Mouse (Mus musculus) hindlimb bud, embryonic 11.5 days (tissue): ENCODE data around the gene Khk.
A peak's percentile ranks its signal among the peaks of the same experiment; 100 is the strongest.

ENCODE experiments used
- DNase-seq: peaks from one replicate; pipeline ENCODE4 v3.0.0-alpha.2; 2012; ENCODE audit warnings: low read depth, low spot score; ENCODE audit errors: extremely low spot score

Gene Khk

DNA sequence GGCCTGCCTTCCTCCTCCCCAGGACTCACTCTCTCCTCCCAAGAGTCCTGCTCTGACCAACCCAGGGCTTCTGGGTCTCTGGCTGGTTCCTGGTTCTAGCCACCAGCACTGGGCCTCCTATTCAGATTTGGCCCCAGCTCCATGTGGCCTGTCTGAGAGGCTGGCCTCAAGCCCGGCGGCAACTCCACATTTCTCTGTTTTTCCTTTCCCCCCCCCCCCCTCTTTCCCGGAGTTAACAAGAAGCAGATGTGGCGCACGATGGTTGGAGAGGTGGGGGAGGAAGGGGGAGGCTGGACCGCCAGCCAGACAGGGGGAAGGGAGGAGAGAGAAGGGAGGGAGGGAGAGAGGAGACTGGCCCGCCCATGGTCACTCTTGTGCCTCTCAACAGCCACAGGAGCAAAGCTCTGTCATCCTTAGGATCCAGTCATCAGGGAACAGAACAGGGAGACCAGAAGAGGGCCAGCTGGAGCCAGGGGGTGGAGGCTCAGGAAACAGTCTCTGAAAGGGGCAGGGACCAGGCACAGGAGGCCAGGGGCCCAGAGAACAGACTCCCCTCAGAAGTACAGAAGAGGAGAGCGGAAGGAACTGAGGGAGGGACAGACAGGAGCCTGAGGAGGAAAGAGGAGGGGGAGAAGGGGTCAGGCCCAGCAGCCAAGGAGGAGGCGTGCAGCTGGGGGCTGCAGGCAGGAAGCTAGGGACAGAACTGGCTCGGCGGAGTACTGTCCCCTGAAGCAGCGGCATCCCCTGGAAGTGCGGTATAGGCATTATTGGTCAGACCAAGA, 8.0 kb upstream of the Khk start, which contains the start of gene Emilin1:
Emilin1 (plus strand) TSS at position 343 of the 782 bp plus-strand sequence.
- peak; percentile 85 for DNase-seq

DNA sequence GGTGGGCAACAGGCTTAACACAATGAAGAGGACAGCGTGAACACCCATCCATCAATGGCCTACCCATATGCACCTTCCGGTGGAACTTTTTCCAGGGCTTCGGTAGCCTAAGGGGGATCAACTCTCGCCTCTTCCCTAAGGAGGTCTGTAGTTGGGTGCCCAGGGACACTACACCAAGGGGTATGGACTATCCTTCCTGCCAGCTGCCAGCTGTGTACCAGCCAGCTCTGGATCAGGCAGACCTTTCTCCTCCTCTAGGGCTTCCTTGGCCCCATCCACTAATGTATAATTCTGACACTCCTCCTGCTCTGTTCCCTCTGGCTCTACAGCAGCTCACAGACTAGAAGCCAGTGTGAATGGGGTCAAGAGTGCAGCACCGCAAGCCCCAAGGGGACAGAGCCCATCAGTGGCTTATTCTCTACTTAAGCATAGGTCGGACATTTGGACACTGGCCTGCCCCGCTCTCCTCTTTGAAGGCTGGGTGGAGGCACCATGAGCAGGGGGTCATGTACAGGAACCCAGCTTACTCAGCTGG, 7.1 kb upstream of the Khk start:
- no peak for DNase-seq

DNA sequence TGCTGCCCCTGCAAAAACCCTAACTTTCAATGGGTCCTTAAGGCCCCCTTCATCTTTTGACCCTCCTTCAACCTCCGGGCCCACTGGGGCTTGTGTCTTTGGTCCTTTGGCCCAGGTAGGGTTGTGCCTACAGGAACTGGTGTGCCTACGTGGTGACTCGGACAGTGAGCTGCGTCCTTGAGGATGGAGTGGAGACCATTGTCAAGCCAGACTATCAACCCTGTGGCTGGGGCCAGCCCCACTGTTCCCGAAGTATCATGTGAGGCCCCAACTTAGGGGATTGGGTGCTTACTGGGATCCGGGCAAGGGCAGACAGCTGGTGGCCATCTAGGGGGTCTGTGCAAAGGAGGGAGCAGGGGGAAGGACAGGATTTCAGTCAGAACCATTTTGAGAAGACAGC, 6.4 kb upstream of the Khk start:
- no peak for DNase-seq

DNA sequence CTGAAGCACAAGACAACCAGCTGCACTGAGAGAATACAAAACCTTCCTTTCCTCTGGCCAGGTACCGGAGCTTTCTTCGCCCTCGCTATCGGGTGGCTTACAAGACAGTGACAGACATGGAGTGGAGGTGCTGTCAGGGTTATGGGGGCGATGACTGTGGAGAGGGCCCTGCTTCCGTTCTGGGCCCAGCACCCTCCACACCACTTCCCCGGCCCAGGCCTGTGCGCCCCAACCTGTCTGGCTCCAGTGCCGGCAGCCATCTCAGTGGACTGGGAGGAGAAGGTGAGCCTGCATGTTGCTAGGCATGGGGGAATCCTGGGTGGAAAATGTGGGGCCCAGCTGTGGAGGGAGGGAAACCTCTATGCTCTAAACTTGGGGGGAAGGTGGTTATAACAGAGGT, 5.8 kb upstream of the Khk start:
- no peak for DNase-seq

DNA sequence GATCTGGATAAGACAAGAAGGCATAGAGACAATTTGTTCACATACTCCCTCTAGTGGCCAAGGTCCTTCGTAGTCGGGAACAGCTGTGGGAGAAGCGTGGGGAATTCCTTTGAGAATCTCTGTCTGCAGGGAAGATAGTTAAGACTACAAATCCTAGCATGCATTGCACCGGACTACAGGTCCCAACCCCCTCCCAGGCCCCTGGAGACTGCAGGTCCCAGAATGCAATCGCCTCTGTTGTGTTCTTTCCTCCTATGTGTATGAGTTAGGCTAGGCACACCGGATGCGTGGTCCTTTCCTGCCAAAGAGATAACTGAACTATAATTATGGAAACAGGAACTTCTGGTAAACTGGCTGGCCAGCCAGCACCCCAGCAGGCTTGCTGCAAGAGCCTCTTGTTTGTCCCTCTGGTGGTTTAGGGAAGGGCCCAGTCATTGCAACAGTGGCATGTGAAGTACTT, 5.2 kb upstream of the Khk start:
- peak; percentile 89 for DNase-seq

DNA sequence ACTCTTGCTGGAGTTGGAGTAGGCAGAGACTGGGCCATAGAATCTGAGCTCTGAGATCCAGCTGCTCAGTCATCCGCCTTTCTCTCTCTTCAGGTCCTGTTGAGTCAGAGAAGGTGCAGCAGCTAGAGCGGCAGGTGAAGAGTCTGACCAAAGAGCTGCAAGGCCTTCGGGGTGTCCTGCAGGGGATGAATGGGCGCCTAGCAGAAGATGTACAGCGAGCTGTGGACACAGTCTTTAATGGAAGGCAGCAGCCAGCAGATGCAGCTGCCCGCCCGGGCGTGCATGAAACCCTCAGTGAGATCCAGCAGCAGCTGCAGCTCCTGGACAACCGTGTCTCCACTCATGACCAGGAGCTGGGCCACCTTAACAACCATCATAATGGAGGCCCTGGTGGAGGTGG, 4.4 kb upstream of the Khk start:
- DNase-seq, result no peak

DNA sequence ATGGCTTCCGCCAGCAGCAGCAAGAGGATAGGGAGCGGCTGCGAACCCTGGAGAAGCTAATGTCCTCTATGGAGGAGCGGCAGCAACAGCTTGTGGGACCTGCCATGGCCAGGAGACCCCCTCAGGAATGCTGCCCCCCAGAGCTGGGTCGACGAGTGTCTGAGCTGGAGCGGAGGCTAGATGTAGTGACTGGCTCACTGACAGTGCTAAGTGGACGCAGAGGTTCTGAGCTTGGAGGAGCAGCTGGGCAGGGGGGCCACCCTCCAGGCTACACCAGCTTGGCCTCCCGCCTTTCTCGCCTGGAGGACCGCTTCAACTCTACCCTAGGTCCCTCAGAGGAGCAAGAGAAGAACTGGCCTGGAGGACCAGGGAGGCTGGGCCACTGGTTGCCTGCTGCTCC, 3.9 kb upstream of the Khk start:
- no peak for DNase-seq

DNA sequence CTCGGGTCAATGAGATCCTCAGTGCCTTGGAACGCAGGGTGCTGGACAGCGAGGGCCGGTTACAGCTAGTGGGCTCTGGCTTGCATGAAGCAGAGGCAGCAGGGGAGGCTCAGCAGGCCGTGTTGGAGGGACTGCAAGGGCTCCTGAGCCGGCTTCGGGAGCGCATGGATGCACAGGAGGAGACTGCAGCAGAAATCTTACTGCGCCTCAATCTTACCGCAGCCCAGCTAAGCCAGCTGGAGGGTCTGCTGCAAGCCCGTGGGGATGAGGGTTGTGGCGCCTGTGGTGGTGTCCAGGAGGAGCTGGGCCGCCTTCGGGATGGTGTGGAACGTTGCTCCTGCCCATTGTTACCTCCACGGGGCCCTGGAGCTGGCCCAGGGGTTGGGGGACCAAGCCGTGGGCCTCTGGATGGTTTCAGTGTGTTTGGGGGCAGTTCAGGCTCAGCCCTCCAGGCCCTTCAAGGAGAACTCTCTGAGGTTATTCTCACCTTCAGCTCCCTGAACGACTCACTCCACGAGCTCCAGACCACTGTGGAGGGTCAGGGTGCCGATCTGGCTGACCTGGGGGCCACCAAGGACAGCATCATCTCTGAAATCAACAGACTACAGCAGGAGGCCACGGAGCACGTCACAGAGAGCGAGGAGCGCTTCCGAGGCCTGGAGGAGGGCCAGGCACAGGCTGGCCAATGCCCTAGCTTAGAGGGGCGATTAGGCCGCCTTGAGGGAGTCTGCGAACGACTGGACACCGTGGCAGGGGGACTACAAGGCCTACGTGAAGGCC, 3.1 kb upstream of the Khk start:
- DNase-seq, result no peak

DNA sequence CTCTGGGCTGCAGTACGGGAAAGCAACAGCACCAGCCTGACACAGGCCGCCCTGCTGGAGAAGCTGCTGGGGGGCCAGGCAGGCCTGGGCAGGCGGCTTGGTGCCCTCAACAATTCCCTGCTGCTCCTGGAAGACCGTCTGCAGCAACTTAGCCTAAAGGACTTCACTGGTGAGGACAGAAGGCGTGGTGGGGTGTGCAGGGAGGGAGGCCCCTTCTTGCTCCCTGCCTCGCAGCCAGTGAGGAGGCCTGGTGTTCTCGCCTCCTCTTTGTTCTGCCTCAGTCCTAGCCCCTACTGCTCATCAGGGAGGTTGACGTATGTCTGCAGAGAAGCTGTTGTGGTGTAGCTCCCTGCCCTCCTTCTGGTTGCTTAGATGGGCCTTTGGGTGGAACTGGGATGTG, 2.5 kb upstream of the Khk start:
- DNase-seq, result no peak

DNA sequence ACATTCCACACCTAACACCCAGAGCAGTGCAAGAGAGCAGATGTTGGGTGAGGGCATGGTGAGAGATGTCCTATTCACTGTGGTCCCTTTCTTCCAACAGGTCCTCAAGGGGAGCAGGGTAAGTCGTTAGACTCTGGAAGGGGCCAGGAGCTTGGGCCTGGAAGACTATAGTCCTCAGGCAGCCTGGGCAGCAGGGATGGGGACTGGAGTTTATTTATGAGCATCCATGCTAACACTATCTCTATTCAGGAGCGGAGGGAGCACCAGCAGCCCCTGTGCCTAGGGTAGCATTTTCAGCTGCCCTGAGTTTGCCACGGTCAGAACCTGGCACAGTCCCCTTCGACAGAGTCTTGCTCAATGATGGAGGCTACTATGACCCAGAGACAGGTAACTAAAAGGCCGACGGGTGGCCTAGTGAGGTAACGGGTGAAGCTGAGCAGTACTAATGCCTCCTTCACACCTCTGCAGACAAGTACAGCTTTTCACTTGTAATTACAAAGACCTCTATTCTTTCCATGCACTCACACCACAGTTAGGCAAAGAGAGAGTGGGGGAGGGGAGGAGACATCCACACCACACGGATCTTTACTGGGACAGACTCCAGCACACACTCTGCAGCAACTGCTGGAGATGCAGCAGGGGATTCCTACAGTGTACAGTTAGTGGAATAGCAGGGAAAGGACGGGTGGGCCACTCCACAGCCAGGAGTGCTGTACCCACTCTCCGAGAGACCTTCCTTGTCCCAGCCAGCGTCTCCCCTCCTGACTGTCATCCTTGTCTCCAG, 1.2 kb upstream of the Khk start:
- DNase-seq, result no peak

DNA sequence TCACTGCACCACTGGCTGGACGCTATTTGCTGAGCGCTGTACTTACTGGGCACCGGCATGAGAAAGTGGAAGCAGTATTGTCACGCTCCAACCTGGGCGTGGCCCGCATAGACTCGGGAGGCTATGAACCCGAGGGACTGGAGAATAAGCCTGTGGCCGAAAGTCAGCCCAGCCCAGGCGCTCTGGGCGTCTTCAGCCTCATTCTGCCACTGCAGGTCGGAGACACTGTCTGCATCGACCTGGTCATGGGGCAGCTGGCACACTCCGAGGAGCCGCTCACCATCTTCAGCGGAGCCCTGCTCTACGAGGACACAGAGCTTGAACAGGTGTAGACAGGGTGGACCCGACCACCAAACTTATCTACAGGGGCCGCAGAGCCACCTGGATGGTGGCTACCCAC, 610 bp upstream of the Khk start:
- DNase-seq, result no peak

DNA sequence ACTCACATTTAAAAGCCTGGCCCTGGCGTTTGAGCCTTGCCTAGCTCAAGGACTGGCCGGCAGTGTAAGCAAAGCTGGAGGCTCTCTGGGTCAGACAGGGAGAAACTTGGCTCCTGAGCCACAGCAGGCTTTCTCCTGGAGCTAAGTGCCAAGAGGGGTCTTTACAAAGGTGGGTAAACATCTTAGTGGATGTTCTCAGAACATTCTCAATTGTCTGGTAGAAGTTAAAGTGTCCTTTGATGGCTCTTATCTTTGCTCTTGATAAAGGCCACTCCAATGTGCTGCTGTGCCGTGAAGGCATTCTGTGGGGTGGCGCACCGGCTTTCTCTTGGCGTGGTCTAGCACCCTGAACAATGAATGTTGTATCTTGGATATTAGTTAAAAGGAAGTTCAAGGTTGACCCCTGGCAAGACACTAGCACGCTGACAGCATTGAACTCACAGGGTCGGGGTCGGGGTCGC, 1.4 kb downstream of the Khk start:
- no peak for DNase-seq

DNA sequence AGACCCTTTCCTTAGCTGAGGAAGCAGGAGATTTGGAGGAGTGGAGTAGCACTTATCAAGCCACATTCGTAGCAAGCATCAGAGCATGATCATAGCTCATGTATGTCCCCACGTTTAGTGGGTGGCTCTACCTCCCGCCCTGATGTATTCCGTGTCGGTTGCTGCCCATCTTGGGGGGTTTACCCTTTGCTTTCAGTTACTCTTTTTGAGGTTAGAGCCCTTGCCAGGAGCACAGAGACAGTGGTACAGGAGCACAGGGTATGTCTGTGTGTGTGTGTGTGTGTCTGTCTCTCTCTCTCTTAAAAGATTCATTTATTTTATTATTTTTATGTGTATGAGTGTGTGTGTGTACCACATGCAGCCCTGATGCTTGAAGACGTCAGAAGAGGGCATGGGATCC, 1.9 kb downstream of the Khk start:
- DNase-seq, result no peak

DNA sequence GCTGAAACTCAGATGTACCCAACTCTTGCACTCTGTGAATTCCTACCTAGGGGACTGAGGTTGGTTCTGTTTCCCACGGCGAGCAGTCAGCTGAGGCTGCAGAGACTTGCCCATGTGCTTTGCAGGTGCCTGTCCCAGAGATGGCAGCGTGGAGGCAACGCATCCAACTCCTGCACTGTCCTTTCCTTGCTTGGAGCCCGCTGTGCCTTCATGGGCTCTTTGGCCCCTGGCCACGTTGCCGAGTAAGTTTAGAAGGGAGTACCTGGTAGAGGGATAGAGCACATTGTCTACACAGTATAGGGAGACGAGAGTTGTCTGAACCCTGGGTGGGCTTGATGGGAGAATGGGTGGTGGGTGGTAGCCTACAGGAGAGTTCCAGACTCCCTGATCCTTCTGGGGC, 3.4 kb downstream of the Khk start:
- DNase-seq, result no peak

DNA sequence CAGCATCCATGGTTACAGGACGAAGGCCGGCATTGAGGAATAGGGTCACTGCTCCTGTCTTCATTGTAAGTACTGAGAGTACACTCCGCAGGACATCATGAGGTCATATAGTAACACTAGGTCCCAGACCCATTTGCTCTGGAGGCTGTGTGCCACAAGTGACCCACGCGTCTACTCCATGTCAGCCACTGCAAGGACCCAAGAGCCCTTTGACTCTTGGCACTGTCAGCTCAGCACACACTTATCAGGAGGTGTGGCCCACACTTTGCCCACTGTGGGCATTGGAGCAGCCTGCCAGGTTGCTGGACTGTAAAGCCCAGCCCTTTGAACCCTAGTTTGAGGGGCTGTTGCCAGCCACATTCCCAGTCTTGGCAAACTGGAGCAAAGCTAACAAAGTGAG, 4.0 kb downstream of the Khk start:
- no peak for DNase-seq

DNA sequence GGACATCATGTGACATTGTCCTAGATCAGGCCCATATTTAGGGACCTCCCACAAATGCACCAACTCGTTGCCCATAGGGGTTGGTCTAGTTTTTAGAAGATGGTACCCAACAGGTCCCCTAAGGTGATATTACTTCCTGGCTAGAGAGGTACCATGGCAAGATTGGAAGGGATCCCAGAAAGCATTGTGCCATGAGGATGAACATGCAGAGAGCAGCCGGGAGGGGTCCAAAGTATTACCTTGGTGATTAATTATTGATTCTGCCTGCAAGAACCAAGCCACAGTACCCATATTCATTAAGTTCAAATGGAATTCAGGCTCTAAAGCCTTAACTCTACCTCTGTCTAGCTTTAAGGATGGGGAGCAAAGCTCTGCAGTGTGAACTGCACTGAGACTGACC, 4.8 kb downstream of the Khk start:
- DNase-seq, result no peak

DNA sequence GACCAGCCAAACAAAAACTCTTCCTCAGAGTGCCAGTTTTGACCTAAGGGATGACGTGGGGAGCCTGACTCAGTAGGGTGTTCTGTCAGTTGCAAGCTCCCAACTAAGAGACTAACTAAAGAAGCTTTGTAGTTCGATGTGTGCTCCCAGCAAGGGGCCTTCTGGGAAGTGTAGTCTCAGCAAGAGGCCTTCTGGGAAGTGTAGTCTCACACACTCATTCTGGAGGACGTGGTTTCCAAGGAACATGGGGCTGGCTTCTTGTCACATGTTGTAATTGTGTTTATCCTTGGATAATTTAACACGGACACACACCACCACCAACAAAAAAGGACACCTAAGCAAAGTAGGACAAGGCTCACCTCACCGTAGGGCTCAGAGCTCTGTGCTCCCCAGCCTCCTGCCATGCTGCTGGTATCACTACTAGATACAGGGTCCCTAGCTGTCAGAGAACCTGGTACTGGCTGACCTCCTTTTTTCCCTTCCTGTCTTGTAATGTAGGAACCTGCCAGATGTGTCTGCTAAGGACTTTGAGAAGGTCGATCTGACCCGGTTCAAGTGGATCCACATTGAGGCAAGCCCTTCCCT, 6.8 kb downstream of the Khk start:
- no peak for DNase-seq

DNA sequence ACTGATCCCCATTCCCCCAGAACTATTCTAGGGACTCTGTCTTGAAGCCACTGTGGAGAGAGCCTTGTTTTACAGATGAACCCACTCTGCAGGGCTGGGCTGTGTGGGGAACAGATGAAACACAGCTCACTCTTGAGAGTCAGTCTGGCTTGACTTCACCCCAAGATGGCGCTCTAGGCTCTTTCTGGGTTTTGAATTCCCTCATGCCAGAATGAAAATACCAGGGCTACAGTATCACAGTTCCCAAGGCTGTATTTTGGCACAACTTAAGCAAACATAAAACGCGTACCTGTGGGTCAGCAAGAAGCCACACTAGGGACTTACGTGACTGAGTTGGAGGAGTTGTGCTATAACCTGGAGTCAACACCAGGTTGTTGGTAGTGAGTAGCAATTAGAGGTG, 8.9 kb downstream of the Khk start:
- no peak for DNase-seq

DNA sequence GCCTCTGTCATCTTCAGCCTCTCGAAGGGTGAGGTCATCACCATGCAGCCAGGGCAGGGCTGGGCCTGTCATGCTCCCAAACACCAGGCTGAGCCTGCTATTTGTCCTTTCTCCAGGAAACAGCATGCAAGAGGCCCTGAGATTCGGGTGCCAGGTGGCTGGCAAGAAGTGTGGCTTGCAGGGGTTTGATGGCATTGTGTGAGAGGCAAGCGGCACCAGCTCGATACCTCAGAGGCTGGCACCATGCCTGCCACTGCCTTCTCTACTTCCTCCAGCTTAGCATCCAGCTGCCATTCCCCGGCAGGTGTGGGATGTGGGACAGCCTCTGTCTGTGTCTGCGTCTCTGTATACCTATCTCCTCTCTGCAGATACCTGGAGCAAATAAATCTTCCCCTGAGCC, 9.6 kb downstream of the Khk start:
- DNase-seq, result no peak

DNA sequence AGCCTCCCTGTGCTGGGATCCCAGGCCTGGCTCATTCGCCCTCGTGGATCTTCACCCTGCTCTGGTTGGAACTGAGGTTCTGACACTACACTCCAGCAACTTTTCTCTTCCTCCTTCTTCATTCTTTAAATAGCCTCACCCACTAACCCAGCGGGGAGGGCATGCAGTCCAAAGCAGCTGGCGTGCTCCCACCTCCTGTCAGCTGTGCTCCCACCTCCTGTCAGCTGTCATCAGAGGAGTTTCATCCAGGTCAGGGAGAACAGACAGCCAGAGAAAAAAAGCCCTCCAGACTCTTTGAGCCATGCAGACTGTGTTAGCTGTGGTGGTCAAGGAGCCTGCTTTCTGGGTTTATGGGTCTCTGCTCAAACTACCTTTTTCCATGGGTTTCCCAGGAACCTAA, 10.1 kb downstream of the Khk start:
- DNase-seq, result no peak

DNA sequence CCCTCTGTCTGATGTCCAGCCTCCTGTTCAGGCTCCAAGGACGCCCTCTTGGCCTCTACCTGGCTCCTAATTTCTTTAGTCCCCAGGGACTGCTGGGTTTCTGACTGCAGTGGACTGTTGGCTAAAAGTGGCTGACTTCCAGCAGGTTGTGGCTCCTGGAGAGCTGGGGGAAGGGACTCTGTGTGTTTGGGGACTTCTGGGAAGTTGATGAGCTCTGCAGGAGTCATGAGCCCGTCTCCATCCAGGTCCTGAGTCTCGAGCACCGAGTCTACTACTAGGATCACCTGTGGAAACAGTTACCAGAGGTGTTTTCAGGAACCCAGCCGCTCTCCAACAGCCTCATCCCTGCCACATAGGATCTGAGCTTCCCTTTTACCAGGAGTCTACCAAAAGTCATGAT, 12.5 kb downstream of the Khk start:
- DNase-seq, result no peak
